ENCODE assay signal across 24 mouse cellular contexts in the genomic region with DNA sequence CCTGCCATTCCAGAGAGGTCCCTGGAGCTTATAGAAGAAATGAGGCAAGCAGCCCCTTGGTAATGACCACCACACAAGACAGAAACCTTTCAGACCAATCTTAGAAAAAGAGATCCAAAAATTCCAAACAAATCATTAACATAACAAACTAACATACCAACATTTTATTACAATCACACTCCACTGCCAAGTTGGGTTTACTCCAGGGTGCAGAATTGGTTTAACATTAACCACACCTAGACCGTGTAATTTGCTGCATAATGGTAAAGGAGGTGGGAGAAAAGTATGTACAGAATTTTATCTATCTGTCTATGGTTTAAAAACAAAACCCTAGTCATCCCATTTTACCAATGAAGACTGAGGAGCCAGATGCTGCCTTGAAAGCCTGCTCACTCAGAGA.
"Had no signal": no experiment of that assay in that cellular context is flagged by ENCODE, and none has a peak within 500 bp of the region (broad histone marks: within the 10 kb centered on the region; RNA-seq: fewer than 3 reads in every experiment).

No protein-coding gene starts in this region.

- H3K36me3 ChIP-seq: heart, embryonic 13.5 days; heart, embryonic 15.5 days; hindbrain, embryonic 13.5 days; hindbrain, embryonic 15.5 days; limb, embryonic 10.5 days; limb, embryonic 12.5 days; liver, embryonic 15.5 days had no signal

- H3K27me3 ChIP-seq: heart, embryonic 13.5 days; heart, embryonic 15.5 days; hindbrain, embryonic 15.5 days; liver, embryonic 13.5 days; liver, embryonic 15.5 days had no signal

- H3K4me2 ChIP-seq: heart, embryonic 11.5 days; heart, embryonic 13.5 days; heart, embryonic 15.5 days; hindbrain, embryonic 13.5 days; hindbrain, embryonic 15.5 days; limb, embryonic 12.5 days; liver, embryonic 13.5 days; liver, embryonic 15.5 days had no signal

- DNase-seq: gastrocnemius, postnatal 14 days; gastrocnemius, postnatal 36 days; heart, adult 11 months; heart, adult 2 months; heart, postnatal 14 days; heart, postnatal 36 days; liver; liver, embryonic 13.5 days; liver, postnatal 0 days; lung, adult 2 months had no signal

- ATAC-seq: forebrain, embryonic 16.5 days; hindbrain, postnatal 0 days; intestine, embryonic 16.5 days; liver, postnatal 0 days had no signal

- H3K27ac ChIP-seq: heart, adult 2 months; heart, embryonic 13.5 days; heart, embryonic 15.5 days; hindbrain, embryonic 13.5 days; hindbrain, embryonic 15.5 days; hindbrain, postnatal 0 days; kidney, postnatal 0 days; layer of hippocampus, adult 2 months; left cerebral cortex, adult 2 months; limb, embryonic 10.5 days; limb, embryonic 12.5 days; liver, embryonic 13.5 days; liver, embryonic 15.5 days had no signal

- H3K9me3 ChIP-seq: heart, embryonic 13.5 days; heart, embryonic 15.5 days; hindbrain, embryonic 13.5 days; hindbrain, embryonic 15.5 days; limb, embryonic 10.5 days; limb, embryonic 12.5 days; liver, embryonic 13.5 days; liver, embryonic 15.5 days had no signal

- H3K9ac ChIP-seq: heart, embryonic 13.5 days; heart, embryonic 15.5 days; hindbrain, embryonic 13.5 days; hindbrain, embryonic 15.5 days; limb, embryonic 12.5 days; liver, embryonic 13.5 days; liver, embryonic 15.5 days; liver, postnatal 0 days had no signal

- H3K4me3 ChIP-seq: heart, adult 2 months; heart, embryonic 13.5 days; heart, embryonic 15.5 days; hindbrain, embryonic 13.5 days; hindbrain, embryonic 15.5 days; layer of hippocampus, adult 2 months; left cerebral cortex, adult 2 months; limb, embryonic 10.5 days; limb, embryonic 12.5 days; liver, embryonic 13.5 days; liver, embryonic 15.5 days had no signal
